Mouse (Mus musculus): ENCODE data around the gene Maats1. TPM values are rescaled to one million over a fixed set of nuclear protein-coding genes. Genes with fewer than 3 reads are reported as not detected.

Gene Maats1
- 0.31 and 0.36 TPM in 2 replicates for polyA plus RNA-seq (2016; fragmentation: Nextera tagmentation; extraction: Ambion mirVana)

DNA sequence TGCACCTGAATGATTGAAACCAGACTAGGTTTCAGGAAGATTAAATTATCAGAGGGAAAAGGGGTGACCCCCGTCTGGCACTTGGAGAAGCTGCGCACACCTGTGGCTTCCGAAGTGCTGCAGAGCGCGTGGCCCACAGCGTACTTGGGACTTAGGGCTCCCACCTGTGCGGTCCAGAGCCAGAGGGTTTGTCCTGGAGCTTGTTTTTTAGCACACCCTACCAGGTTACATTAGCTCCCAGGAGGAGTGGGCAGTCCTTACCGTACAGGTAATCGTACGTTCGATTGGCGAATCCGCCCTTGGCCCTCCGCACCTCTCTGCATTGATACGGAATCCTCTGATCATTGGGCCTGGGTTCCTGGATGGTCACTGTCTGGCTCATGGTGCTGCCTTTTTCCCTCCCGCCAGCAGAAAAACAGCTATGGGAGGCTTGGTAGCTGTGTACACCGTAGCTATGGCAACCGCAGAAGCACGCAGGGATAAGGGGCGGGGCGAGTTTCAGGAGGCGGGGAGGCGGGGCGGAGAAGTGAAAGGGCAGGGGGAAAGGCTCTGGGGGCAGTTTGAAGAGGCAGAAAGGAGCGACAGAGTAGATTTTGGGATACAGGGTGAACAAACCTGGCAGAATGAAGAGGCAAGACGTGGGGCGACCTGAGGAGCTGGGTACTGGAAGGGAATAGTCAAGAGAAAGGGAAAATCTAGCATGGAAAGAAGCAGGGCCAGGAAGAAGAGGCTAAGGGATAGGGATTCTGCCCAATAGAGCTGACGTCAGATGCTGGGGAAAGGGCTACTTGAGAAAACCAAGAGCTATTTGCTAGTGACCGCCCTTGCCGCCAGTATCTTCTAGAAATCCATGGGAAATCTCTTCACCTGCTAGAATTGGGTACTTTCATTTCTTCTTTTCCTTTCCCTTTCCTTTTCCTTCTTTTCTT, at the start of gene Maats1:
Maats1 (minus strand) TSS at position 748 of the 929 bp plus-strand sequence.
- H3K4me1 ChIP-seq = peaks cover 17% of the 10 kb centered on the region
- H3K27me3 ChIP-seq (ENCODE audit: poor library complexity, severe bottlenecking) = no peaks in the 10 kb centered on the region
- DNase-seq (ENCODE audit: extremely low spot score, low spot score) = peak; percentile 92
- peak within 1 kb of the TSS; percentile 54 for H3K4me3 ChIP-seq
- no peaks in the 10 kb centered on the region for H3K36me3 ChIP-seq (replicated peaks)
- 9% methylated on average over 30 of the region's 30 CpGs for WGBS
- H3K9me3 ChIP-seq = no peaks in the 10 kb centered on the region; the same call in 1 of the 2 replicates
- peak within 1 kb of the TSS; percentile 83 for H3K27ac ChIP-seq

DNA sequence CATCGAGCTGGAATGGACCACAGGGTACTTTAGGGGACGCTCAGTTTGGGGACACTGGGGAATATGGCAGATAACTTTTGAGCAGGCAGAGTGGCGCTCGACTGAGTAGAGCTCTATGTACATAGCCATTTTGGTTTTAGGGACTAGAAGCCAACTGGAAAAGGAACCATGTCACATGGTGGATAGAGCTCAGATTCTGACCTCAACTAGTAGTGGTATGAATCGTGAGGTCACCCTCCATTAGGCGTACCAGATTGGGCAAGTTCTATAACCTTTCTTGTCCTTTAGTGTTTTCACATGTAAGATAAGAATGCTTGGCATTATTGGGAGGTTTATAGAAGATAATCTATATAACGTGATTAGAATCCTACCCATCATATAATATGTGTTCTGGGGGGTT, 48.4 kb upstream of the Maats1 start:
- no peaks in the 10 kb centered on the region for H3K27me3 ChIP-seq (ENCODE audit: poor library complexity, severe bottlenecking)
- no peaks in the 10 kb centered on the region for H3K4me1 ChIP-seq
- no peak overlapping the region for H3K4me3 ChIP-seq
- no peak overlapping the region for H3K27ac ChIP-seq
- WGBS = 91% methylated on average over 7 of the region's 7 CpGs
- no peaks in the 10 kb centered on the region for H3K9me3 ChIP-seq
- no peaks in the 10 kb centered on the region for H3K36me3 ChIP-seq (replicated peaks)
- DNase-seq (ENCODE audit: extremely low spot score, low spot score) = no peak

DNA sequence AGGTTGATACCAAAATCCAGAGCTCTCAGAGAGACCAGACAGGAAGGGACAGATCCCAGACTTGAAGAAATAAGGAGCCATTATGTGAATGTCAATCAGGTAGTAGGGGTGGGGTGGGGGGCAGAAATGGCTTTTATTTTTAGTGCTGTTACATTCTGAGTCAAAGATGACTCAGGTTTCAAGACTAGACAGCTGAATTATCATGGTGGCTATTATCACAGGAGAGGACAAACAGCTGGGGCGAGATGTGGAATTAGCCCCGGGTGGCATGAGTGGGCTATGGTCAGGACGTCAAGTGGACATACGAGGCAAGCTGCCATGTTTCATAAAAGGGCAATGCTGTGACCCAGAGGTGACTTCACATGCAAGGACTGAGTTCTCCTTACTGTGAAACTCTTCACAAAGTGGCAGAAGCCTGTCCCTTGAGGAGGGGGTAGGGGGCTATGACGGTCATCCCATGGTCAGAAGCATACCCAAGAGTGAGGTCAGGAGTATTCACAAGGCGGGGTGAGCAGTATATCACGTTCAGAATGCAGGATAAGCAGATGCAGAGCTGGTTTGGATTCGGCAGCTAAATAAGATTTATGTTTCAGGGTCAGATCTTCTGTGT, 47.4 kb upstream of the Maats1 start:
- no peak overlapping the region for H3K4me3 ChIP-seq
- WGBS = 82% methylated on average over 8 of the region's 8 CpGs

DNA sequence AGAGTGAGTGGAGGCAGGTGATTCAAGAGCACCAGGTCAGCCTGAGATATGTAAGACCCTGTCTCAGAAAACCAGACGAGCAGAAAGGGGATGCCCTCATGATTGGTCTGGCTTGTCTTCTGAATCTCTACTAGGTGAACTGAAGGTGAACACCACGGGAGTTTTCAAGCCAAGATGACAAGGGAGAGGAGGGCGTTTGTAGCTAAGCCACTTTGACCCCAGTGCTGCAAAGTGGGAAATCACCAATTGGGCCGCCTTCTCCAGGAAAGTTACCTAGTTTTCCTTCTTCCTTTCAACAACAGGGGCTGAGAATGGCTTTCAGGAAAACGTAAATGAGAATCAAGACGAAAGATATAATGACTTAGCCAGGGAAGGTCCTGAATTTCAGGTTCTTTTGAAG, 46.8 kb upstream of the Maats1 start:
- WGBS = 81% methylated on average over 6 of the region's 6 CpGs

More for the DNA sequence above, 47.4 kb upstream of the Maats1 start:
- no peaks in the 10 kb centered on the region for H3K9me3 ChIP-seq
- H3K36me3 ChIP-seq (replicated peaks) = no peaks in the 10 kb centered on the region
- H3K4me1 ChIP-seq = no peaks in the 10 kb centered on the region
- H3K27me3 ChIP-seq (ENCODE audit: poor library complexity, severe bottlenecking) = no peaks in the 10 kb centered on the region
- no peak overlapping the region for H3K27ac ChIP-seq
- DNase-seq (ENCODE audit: extremely low spot score, low spot score) = no peak

DNA sequence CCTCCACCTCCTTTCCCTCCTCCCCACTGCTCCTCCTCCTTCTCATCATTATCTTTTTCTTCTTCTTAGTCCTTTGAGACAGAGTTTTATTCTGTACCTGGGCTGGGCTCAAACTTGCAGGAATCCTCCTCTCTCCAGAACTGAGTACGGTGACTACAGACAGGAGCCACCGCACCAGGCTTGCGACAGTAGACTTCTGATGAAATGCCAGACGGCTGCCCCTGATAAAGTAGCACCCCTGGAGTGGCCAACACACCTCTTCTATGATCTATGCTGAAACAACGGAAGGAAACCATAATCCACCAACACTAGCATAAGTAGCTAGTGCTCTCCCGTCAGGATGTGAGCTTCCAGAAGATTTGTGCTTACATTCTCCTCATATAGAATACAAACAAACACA, 45.4 kb upstream of the Maats1 start:
- Histone ChIP-seq H3K27me3 (ENCODE audit: poor library complexity, severe bottlenecking) (no peaks in the 10 kb centered on the region), H3K36me3 (replicated peaks) (no peaks in the 10 kb centered on the region), H3K9me3 (no peaks in the 10 kb centered on the region), H3K27ac (no peak overlapping the region), H3K4me1 (no peaks in the 10 kb centered on the region), H3K4me3 (no peak overlapping the region)
- WGBS = 89% methylated on average over 6 of the region's 6 CpGs
- no peak for DNase-seq (ENCODE audit: extremely low spot score, low spot score)

More for the DNA sequence above, 46.8 kb upstream of the Maats1 start:
- Histone ChIP-seq H3K4me3 (no peak overlapping the region), H3K27ac (no peak overlapping the region), H3K4me1 (no peaks in the 10 kb centered on the region), H3K9me3 (no peaks in the 10 kb centered on the region), H3K36me3 (replicated peaks) (no peaks in the 10 kb centered on the region), H3K27me3 (ENCODE audit: poor library complexity, severe bottlenecking) (no peaks in the 10 kb centered on the region)
- no peak for DNase-seq (ENCODE audit: extremely low spot score, low spot score)

DNA sequence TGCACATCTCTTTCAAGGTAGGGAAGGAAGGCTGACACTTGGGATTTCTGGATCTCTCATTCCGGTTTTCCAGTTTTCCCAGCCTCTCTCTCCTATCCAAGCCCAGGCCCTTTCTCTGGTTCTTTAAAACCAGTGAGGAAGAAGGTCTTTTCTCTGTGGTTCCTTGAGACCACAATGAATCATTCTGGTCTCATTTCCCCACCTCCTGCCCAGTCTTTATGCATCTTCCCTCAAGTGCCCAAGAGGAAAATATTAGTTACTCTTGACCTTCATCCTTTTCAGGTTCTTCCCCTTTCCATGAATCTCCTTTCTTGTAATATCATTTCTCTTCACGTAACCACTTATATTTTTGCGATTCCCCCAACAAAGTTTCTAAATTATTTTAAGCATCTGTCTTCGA, 43.8 kb upstream of the Maats1 start:
- no peaks in the 10 kb centered on the region for H3K9me3 ChIP-seq
- no peak for DNase-seq (ENCODE audit: extremely low spot score, low spot score)
- WGBS = 94% methylated on average over 4 of the region's 4 CpGs
- H3K4me3 ChIP-seq = no peak overlapping the region
- no peak overlapping the region for H3K27ac ChIP-seq
- no peaks in the 10 kb centered on the region for H3K4me1 ChIP-seq
- H3K27me3 ChIP-seq (ENCODE audit: poor library complexity, severe bottlenecking) = no peaks in the 10 kb centered on the region
- no peaks in the 10 kb centered on the region for H3K36me3 ChIP-seq (replicated peaks)

DNA sequence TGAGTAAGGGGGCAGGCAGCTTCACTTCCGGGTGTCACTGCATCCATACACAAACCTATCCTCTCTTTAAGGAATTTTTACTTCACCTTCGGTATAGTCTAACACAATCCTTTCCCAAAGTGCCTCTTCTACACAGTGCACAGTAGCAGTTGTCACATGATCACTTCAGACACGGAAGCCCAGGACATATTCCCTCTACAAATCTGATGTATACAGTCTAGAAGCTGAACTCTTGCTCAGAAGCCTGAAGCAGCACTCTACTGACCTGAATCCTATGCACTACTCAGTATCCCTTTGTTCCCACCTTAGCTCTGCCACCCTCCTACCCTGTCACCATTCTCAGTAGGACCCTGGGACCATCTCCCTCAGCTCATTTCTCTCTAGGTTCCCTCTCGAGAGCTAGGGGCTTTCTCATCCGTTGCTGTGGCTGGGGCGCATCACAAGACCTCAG, 43.3 kb upstream of the Maats1 start:
- no peaks in the 10 kb centered on the region for H3K36me3 ChIP-seq (replicated peaks)
- no peaks in the 10 kb centered on the region for H3K9me3 ChIP-seq
- H3K4me3 ChIP-seq = no peak overlapping the region
- WGBS = 88% methylated on average over 6 of the region's 6 CpGs
- no peak overlapping the region for H3K27ac ChIP-seq
- H3K27me3 ChIP-seq (ENCODE audit: poor library complexity, severe bottlenecking) = no peaks in the 10 kb centered on the region
- DNase-seq (ENCODE audit: extremely low spot score, low spot score) = no peak
- no peaks in the 10 kb centered on the region for H3K4me1 ChIP-seq

DNA sequence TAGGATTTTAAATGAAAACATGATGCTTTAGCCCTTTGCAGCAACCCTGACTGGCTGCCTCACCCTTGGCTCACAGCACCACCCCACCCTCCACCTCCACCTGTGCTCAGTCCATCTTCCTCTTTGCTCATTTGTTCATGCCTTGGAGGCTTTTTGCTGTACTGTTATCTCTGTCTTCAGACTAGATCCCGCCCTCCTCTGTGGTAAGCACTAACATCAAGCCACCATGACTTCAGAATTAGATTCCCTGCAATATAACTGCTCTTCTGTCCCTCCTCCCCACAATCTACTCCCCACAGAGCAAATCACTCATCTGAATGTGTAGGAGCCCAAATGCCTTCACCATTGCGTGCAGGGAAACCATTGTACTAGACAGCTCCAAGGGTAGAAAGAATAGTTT, 41.7 kb upstream of the Maats1 start:
- no peaks in the 10 kb centered on the region for H3K27me3 ChIP-seq (ENCODE audit: poor library complexity, severe bottlenecking)
- no peaks in the 10 kb centered on the region for H3K9me3 ChIP-seq
- 87% methylated on average over 2 of the region's 2 CpGs for WGBS
- no peak for DNase-seq (ENCODE audit: extremely low spot score, low spot score)
- 0 out of 2 replicates have a peak, but pooled peaks cover 3% of the 10 kb centered on the region for H3K4me1 ChIP-seq
- no peak overlapping the region for H3K27ac ChIP-seq
- H3K4me3 ChIP-seq = no peak overlapping the region
- H3K36me3 ChIP-seq (replicated peaks) = no peaks in the 10 kb centered on the region

DNA sequence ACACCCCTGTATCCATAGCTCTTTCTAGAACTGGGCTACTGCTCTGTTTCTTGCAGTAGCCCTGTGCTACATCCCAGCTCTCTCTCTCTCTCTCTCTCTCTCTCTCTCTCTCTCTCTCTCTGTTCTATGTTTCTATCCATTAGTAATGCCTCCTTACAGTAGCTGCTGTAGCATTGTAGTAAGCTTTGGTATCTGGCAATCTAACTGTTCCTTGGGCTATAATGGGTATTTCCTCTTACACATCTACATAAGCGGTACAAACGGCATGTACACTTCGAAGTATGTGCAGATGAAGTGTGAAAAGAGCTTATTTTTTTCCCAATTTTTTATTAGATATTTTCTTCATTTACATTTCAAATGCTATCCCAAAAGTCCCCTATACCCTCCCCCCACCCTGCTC, 38.0 kb upstream of the Maats1 start:
- H3K4me3 ChIP-seq = no peak overlapping the region

DNA sequence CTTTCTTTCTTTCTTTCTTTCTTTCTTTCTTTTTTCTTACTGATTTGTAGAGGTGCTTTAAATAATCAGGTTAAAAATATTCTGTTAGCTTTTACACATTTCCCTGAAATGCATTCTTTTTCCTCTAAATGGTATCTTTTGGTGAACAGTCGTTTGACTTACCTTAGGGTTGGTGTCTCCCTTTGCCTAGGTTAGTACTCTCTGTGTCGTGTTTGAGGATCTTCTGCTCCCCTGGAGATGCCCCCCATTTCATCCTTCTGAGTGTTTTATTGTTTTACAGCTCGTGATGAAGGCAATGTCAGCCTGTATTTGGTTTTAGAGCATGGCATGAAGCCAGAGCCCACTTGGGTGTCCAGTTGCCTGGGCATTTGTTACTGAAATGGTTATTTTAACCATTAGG, 37.5 kb upstream of the Maats1 start:
- 64% methylated on average over 3 of the region's 3 CpGs for WGBS
- no peak for DNase-seq (ENCODE audit: extremely low spot score, low spot score)
- no peak overlapping the region for H3K4me3 ChIP-seq
- no peaks in the 10 kb centered on the region for H3K27me3 ChIP-seq (ENCODE audit: poor library complexity, severe bottlenecking)
- H3K9me3 ChIP-seq = no peaks in the 10 kb centered on the region
- H3K27ac ChIP-seq = no peak overlapping the region
- H3K36me3 ChIP-seq (replicated peaks) = no peaks in the 10 kb centered on the region
- peaks cover 17% of the 10 kb centered on the region for H3K4me1 ChIP-seq

More for the DNA sequence above, 38.0 kb upstream of the Maats1 start:
- DNase-seq (ENCODE audit: extremely low spot score, low spot score) = no peak
- Histone ChIP-seq H3K36me3 (replicated peaks) (no peaks in the 10 kb centered on the region), H3K4me1 (peaks cover 17% of the 10 kb centered on the region), H3K27ac (no peak overlapping the region), H3K27me3 (ENCODE audit: poor library complexity, severe bottlenecking) (no peaks in the 10 kb centered on the region), H3K9me3 (no peaks in the 10 kb centered on the region)
- 96% methylated on average over 3 of the region's 3 CpGs for WGBS

DNA sequence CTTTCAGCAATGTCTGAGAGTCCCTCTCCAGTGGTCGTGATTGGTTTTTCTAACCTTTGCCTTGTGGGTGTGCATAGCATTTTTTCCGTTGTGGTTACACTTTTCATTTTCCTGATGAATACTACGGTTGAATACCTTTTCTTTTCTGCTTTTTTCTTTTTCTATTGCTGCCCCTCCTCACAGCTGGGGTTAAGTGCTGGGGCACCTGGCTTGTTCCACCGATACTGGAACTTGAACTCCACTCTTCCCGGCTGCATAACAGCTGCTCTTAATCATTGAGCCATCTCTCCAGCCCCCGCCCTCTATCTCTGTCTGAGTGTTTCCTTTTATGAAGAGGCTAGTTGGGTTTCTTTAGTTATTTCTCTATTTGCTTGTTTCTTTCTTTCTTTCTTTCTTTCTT, 37.1 kb upstream of the Maats1 start:
- no peaks in the 10 kb centered on the region for H3K9me3 ChIP-seq
- H3K27me3 ChIP-seq (ENCODE audit: poor library complexity, severe bottlenecking) = no peaks in the 10 kb centered on the region
- no peak for DNase-seq (ENCODE audit: extremely low spot score, low spot score)
- H3K27ac ChIP-seq = no peak overlapping the region
- H3K36me3 ChIP-seq (replicated peaks) = no peaks in the 10 kb centered on the region
- no peak overlapping the region for H3K4me3 ChIP-seq
- H3K4me1 ChIP-seq = peaks cover 17% of the 10 kb centered on the region
- 61% methylated on average over 6 of the region's 6 CpGs for WGBS

DNA sequence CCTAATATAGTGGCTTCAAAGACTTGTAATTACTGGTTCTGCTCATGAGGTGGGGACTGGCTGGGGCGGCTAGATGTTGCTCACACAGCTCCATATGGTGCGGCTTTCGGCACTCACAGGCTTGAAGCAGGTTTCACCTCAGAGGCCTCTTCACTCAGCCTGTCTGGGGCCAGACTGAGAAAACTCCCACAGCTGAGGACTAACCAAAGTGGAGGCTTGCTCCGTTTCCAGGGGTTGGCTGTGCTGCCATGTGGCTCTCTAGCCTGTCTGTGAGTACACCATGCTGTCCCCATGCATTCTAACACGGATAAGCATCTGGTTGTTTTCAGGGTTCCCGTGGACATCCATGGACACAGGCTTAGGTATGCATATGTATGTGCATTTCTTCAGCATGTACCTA, 36.6 kb upstream of the Maats1 start:
- Histone ChIP-seq H3K27ac (no peak overlapping the region), H3K36me3 (replicated peaks) (no peaks in the 10 kb centered on the region), H3K27me3 (ENCODE audit: poor library complexity, severe bottlenecking) (no peaks in the 10 kb centered on the region), H3K9me3 (no peaks in the 10 kb centered on the region), H3K4me3 (no peak overlapping the region), H3K4me1 (peaks cover 17% of the 10 kb centered on the region)
- WGBS = 88% methylated on average over 6 of the region's 6 CpGs
- DNase-seq (ENCODE audit: extremely low spot score, low spot score) = no peak

DNA sequence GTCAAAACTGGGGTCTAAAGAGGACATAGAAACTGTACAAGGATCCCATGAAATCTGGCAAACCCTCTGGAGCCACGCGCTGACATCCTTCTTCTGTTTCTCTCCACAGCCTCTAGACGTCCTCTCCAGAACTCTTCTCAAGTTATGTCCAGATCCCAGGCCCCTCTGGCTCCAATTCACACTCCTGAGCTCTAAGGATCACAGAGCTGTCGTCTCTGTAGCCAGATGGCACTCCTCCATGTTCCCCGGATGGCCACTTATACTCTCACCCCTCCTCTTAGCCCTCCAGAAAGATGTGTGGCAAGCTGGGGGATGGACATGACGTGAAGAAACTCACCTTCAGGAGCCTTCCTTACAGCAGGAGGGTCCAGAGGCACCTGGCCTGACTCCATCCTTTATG, 35.6 kb upstream of the Maats1 start:
- H3K4me1 ChIP-seq = peaks cover 17% of the 10 kb centered on the region
- no peaks in the 10 kb centered on the region for H3K27me3 ChIP-seq (ENCODE audit: poor library complexity, severe bottlenecking)
- WGBS = 88% methylated on average over 6 of the region's 6 CpGs

More for the DNA sequence above, 35.6 kb upstream of the Maats1 start:
- no peak for DNase-seq (ENCODE audit: extremely low spot score, low spot score)
- no peaks in the 10 kb centered on the region for H3K36me3 ChIP-seq (replicated peaks)
- no peak overlapping the region for H3K4me3 ChIP-seq
- no peaks in the 10 kb centered on the region for H3K9me3 ChIP-seq
- H3K27ac ChIP-seq = no peak overlapping the region
